Mouse (Mus musculus): ENCODE data around the gene Chst15.

The Chst15 gene

GRCm38 (mm10) chr7:132261885-132262284 lies 55.1 kb downstream of the Chst15 start:
- DNase-seq (ENCODE audit: low spot score): no peak

GRCm38 (mm10) chr7:132260632-132261031 lies 56.4 kb downstream of the Chst15 start:
- DNase-seq (ENCODE audit: low spot score): no peak

DNA sequence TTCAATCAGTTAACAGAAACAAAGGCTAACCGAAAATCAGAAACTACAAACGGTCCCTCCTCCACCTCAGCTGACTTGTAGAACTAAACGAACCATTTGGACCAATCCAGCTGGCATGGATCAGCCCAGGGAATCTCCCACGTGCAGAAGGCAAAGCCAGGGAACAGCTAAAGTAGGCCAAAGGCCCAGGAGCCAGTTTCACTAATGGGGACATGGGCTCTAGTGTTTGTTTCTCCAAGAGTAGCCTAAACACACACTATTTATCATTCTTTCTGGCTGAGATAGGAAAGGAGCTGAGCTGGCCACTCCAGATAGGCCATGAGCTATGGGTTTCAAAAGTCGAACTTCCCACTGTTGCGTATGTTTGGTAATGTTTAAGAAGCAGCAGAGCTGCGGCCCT lies 58.2 kb downstream of the Chst15 start:
- peak; percentile 49 for DNase-seq (ENCODE audit: low spot score)

DNA sequence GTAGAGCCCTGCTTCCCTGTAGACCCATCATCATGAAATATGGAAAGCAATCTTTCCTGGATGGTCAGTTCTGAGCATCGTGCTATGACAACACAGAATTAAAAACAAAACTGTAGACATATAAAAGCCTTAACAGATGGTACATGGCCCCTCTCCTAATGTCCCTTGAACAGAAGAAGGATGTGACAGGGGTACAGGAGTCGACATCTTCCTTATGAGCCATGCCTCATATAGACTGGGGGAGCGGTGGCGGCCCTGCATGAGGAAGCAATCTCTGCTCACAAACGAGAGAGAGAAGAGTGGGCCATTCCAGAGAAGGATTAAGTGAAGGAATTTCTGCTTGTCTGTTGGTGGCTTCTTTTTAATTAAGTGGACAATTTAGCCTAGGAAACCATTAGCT lies 58.8 kb downstream of the Chst15 start:
- DNase-seq (ENCODE audit: low spot score): no peak

- no peak for DNase-seq (ENCODE audit: low spot score)
These were observed 63.5 kb downstream of the Chst15 start for GRCm38 (mm10) chr7:132253513-132253912.

DNA sequence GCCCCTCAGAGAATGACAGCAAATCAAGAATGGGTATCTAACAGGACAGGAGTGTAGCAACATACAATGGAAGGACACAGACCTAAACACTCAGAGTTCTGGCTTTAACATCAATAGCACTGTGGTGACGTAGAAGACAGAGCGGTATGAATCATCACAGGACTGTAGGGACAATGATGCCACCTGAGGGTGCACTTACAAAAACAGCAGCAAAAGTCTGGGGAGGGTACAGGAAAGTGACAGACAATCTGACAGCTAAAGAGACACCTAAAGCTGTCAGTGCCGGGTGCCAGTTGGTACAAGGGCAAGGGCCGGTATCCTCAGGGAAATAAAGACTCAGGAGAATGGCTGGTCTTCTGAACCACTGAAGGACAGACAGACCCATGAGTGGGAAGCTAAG lies 64.0 kb downstream of the Chst15 start:
- no peak for DNase-seq (ENCODE audit: low spot score)

DNA sequence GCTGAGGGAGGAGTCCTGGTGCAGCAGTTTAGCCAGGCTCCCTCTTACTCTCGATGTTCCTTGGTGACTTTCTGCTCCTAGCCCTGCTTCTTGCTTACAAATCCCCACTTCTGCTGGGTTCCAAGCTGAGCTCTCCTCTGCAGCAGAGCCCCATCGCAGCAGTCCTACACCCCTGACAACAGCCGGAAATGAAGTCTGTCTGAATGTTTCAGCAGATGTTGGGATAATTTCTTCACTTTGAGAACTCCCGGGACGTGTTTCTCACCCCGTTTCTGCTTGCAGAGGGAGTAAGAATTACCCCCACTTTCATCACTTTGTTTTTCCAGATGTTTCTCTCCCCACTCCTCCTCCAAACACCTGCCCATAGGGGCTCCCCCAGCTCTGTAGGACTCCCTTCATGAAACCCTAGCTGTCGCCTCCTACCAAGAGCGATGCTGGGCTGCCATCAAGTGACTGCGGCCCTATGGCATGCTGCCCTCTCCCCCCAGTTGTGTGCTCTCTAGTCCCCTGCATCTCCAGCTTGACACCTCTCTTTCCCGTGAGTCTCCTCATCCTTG lies 67.4 kb downstream of the Chst15 start:
- DNase-seq (ENCODE audit: low spot score): no peak

DNA sequence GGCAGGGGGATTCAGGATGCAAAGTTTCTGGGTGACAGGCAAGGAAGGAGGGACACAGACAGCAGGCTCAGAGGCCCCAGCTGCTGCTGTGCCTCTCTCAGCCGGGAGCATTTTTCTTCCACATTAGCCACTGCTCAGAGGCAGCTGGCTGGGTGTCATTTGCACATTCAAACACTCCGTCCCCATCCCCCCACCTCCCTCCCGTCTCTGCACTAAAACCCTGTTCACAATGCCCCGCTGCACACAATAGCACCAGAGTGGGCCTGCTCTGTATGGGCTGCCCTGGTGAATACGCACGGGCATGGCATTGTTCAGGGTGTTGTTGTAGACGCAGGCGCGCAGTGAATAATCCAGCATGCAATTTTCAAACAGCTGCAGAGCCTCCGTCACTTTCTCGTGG lies 69.5 kb downstream of the Chst15 start:
- no peak for DNase-seq (ENCODE audit: low spot score)

- DNase-seq (ENCODE audit: low spot score): no peak
These were observed 69.9 kb downstream of the Chst15 start for GRCm38 (mm10) chr7:132247091-132247490.

DNA sequence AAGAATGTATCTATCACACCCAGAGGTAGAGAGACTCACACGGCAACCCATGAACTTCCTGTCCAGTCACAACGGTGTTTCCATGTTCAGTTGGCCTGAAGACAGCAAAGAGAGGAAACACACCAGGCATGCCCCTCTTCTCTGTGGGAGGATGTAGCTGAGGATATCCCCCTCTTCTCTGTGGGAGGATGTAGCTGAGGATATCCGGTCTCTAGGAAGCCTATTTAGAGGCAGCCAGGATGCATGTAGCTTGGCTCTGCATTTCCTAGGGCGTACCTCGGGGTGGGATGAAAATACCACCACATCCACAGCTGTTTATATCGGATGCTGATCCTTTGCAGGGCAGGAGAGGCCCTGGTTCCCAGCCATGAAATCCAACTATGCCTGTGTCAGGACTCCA lies 71.3 kb downstream of the Chst15 start:
- DNase-seq (ENCODE audit: low spot score): no peak

GRCm38 (mm10) chr7:132244637-132245036 lies 72.4 kb downstream of the Chst15 start:
- no peak for DNase-seq (ENCODE audit: low spot score)

- no peak for DNase-seq (ENCODE audit: low spot score)
These were observed 73.8 kb downstream of the Chst15 start for GRCm38 (mm10) chr7:132243225-132243624.

GRCm38 (mm10) chr7:132242617-132243141 lies 74.3 kb downstream of the Chst15 start:
- DNase-seq (ENCODE audit: low spot score): peak; percentile 19

GRCm38 (mm10) chr7:132238921-132239320 lies 78.1 kb downstream of the Chst15 start:
- DNase-seq (ENCODE audit: low spot score): no peak

GRCm38 (mm10) chr7:132237191-132237590 lies 79.8 kb downstream of the Chst15 start:
- DNase-seq (ENCODE audit: low spot score): no peak

DNA sequence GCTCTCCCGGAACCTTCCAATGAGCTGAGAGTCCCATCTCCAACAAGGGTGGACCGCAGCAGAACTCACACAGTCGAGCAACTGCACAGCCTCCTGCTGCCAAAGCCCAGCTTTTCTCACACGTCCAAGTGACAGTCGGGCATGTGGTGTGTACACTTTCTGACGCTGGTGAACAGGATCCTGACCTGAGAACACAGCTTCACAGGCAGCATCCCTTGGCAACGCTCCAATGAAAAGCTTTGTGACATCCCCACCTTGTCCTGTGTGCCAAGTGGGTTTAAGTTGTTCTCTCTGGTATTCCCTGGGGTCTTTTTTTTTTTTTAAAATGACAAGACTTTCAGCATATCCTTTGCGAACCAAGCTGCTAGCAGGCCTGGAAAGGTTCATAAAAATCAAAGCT lies 80.2 kb downstream of the Chst15 start:
- DNase-seq (ENCODE audit: low spot score): no peak

GRCm38 (mm10) chr7:132234250-132234649 lies 82.8 kb downstream of the Chst15 start:
- DNase-seq (ENCODE audit: low spot score): no peak

GRCm38 (mm10) chr7:132233732-132234131 lies 83.3 kb downstream of the Chst15 start:
- DNase-seq (ENCODE audit: low spot score): no peak

GRCm38 (mm10) chr7:132232937-132233336 lies 84.1 kb downstream of the Chst15 start:
- peak; percentile 20 for DNase-seq (ENCODE audit: low spot score)

DNA sequence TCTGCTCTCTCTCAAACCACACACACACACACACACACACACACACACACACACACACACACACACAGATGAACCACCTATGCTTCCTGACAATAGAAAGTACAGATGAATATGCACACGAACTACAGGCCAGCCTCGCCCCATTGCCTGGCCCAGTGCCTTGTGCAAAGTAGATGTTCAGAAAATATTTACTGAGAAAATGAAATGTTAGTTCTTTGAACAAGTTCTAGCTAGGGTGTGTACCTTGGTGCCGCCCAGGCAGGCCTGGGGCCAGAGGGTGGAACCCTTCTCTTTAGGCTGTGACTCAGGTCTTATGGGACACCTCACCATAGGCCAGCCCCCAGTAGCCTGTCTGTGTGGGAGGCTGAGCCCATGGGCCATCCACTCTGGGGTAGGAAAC lies 85.6 kb downstream of the Chst15 start:
- no peak for DNase-seq (ENCODE audit: low spot score)

GRCm38 (mm10) chr7:132230961-132231360 lies 86.1 kb downstream of the Chst15 start:
- no peak for DNase-seq (ENCODE audit: low spot score)

GRCm38 (mm10) chr7:132227075-132227640 lies 89.9 kb downstream of the Chst15 start:
- DNase-seq (ENCODE audit: low spot score): no peak

DNA sequence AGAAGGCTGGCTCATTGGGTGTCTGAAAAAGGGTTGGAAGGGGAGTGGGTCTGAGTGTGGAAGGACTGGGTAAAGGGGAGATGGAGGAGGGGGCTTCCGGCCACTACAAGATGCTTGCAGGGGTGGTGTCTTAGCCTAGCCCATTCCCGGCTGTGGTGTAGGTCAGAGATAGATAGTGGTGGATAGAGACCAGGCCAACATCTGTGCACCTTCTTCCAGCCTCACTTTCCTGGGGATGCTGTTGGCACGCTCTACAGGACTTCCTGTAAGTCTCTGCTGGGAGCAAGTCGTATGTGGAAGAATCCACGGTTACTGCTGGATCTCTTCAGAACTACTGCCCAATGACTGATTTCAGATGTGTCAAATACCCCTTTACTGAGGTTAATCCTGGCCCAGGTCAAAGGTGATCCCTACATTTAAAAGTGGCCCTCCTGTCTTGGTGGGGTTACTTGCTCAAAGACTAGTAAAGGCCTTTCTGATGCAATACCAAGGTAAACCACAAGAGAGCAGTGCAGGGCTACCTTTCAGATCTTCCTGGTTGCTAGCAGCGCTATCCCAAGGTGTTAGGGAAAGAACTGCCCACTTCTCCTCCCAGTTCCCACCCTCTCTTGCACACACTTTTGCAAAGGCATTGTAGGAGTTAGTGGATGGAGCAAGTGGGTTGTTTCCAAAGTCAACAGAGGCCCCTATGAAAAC lies 90.5 kb downstream of the Chst15 start:
- peak; percentile 63 for DNase-seq (ENCODE audit: low spot score)
